Mouse (Mus musculus) forebrain, embryonic 12.5 days (tissue): ENCODE measurements around the gene Fbxw5. TPM values are rescaled to one million over a fixed set of nuclear protein-coding genes. Genes with fewer than 3 reads are reported as not detected.

ENCODE experiments used
- ATAC-seq: fragments of 200-750 bp; cut with Nextera tagmentation; 2 replicates; pipeline ENCODE4 v1.8.0; 2017; ENCODE audit warnings: moderate TSS enrichment; ENCODE audit not compliant: low FRiP score
- H3K27ac ChIP-seq: fragments of 300-500 bp; sonication (generic); 2 replicates; pipeline ENCODE4 v1.5.1; 2016; ENCODE audit warnings: mild to moderate bottlenecking
- H3K27me3 ChIP-seq: fragments of 300-500 bp; sonication (generic); 2 replicates; pipeline ENCODE4 v1.6.1; 2016; ENCODE audit warnings: mild to moderate bottlenecking
- H3K36me3 ChIP-seq: fragments of 300-500 bp; sonication (generic); replicated peaks from 2 replicates; pipeline ENCODE4 v1.6.1; 2016; ENCODE audit warnings: mild to moderate bottlenecking
- H3K4me1 ChIP-seq: fragments of 300-500 bp; sonication (generic); 2 replicates; pipeline ENCODE4 v1.6.1; 2016
- H3K4me2 ChIP-seq: fragments of 300-500 bp; sonication (generic); 2 replicates; pipeline ENCODE4 v1.6.1; 2016; ENCODE audit warnings: mild to moderate bottlenecking, moderate library complexity
- H3K4me3 ChIP-seq: fragments of 300-500 bp; sonication (generic); replicated peaks from 2 replicates; pipeline ENCODE4 v1.5.1; 2016; ENCODE audit warnings: mild to moderate bottlenecking
- H3K9ac ChIP-seq: fragments of 300-500 bp; sonication (generic); 2 replicates; pipeline ENCODE4 v1.6.1; 2016; ENCODE audit warnings: mild to moderate bottlenecking
- H3K9me3 ChIP-seq: fragments of 300-500 bp; sonication (generic); 2 replicates; pipeline ENCODE4 v1.6.1; 2016
- WGBS: fragments of 180-500 bp; shearing (Covaris S2); methylation state at CpG from one replicate; pipeline ENCODE4 v1.1.7; 2016; 5-methylcytosine and 5-hydroxymethylcytosine counted together
- polyA plus RNA-seq: library from polyadenylated mRNA; unstranded; fragments of >200 nt; fragmentation: Nextera tagmentation; extraction: Ambion mirVana; gene quantifications from 2 replicates; pipeline ENCODE4 v1.2.1, GENCODE M21; 2016

The Fbxw5 gene
- polyA plus RNA-seq, result 102 and 110 TPM in 2 replicates

DNA sequence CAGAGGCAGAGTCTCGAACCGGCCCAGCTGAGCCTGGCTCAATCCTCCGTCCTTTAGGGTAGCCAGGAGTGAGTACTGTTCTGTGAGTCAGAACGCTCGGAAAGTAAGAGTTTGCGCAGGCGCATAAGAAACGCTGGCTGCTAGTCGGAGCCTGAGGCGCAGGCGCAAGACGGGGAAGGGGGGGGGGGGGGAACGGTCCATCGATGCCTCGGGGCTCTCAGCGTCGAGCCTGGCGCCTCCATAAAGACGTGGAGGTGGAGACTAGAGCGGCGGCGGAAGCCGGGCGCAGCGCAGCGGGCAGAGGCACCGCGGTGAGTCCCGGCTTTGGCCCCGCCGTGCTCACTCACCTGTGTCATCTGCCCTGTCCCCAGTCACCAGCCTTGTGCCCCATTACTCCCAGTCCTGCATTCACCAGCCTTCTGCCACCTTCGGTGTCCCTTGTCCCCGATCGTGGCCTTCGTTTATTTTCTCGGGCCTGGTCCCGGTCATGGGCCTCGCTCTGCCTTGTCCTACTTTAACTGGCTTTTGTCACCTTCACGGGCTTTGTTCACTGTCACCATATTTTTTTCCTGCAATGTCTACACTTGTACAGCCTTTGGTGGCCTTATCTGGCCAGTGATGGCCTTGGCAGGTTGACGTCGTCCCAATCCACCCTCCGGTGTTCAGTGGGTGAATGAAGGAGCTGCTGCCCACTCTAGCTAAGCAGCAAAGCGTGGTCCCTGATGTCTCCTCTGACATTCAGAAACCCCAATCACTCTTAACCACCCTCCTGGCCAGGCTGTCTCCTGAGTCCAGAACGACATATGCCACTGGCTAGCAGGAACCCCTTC, at the start of gene Fbxw5:
Fbxw5 (plus strand) TSS at position 175 of the 830 bp plus-strand sequence.
- Histone ChIP-seq H3K4me1 (peaks cover 12% of the 10 kb centered on the region), H3K4me3 (peak within 1 kb of the TSS; percentile 86), H3K36me3 (peaks cover 31% of the 10 kb centered on the region), H3K4me2 (peak within 1 kb of the TSS; percentile 98), H3K27ac (peak within 1 kb of the TSS; percentile 75; the same call in 1 of the 2 replicates), H3K27me3 (no peaks in the 10 kb centered on the region), H3K9ac (peak within 1 kb of the TSS; percentile 95), H3K9me3 (no peaks in the 10 kb centered on the region)
- peak; percentile 90 for ATAC-seq
- 1% methylated on average over 34 of the region's 44 CpGs for WGBS

DNA sequence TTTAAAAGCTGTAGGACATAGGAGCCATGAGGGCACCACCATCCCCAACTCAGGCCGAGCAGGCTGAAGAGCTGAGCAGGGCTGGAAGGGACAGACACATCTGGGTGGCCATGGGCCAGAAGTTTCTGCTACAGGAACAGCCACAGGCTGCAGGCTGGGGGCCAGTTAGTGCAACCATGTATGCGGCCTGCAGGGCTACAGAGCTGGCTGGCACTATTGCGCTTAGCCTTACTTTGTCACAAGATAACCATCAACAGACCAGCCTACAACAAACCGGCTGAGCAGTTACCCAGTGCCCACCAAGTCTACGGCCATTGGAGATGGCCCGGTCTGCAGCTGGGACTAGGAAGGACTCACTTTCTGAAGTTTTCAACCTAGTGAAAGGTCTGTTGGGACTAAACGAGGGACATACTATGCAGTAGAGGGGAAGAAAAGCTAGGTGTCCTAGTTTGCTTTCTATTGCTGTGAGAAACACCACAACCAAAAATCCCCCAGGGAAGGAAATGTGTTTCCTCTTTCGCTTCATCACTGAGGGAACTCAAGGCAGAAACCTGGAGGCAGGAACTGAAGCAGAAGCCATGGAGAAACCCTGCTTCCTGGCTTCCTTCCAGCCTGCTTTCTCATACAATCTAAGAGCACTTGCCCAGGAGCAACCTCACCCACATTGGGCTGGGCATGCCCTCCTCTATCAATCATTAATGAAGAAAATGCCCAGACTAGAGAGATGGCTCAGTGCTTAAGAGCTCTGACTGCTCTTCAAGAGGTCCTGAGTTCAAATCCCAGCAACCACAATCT, 49.5 kb upstream of the Fbxw5 start:
- no peak overlapping the region for H3K9ac ChIP-seq
- H3K9me3 ChIP-seq, result no peaks in the 10 kb centered on the region
- WGBS, result 84% methylated on average over 8 of the region's 8 CpGs
- peaks cover 22% of the 10 kb centered on the region for H3K36me3 ChIP-seq
- no peak for ATAC-seq
- no peak overlapping the region for H3K4me2 ChIP-seq
- no peaks in the 10 kb centered on the region for H3K27me3 ChIP-seq
- H3K27ac ChIP-seq, result no peak overlapping the region
- no peak overlapping the region for H3K4me3 ChIP-seq
- no peaks in the 10 kb centered on the region for H3K4me1 ChIP-seq

DNA sequence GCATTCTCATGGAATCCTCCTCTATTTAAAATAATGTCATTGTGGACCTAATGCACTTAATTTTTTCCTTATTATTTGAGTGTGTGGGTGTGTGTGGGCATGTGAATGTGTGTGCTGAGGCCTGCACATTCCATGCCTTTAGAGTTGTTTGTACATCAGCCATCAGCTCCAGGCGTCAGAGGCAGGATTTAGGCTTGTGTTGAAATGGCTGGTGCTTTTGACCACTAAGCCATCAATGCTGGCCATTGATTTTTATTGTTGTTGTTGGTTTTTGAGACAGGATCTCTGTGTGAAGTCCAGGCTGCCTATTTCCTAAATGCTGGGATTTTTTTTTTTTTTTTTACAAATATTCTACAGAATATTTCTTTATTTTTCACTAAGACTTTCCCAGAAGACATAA, 47.6 kb upstream of the Fbxw5 start:
- WGBS, result 61% methylated on average over 1 of the region's 1 CpGs
- H3K4me2 ChIP-seq, result no peak overlapping the region
- no peak overlapping the region for H3K4me3 ChIP-seq
- peaks cover 3% of the 10 kb centered on the region for H3K36me3 ChIP-seq
- H3K27me3 ChIP-seq, result no peaks in the 10 kb centered on the region; the same call in 1 of the 2 replicates
- no peak for ATAC-seq
- no peak overlapping the region for H3K27ac ChIP-seq
- H3K9ac ChIP-seq, result no peak overlapping the region
- H3K9me3 ChIP-seq, result no peaks in the 10 kb centered on the region
- no peaks in the 10 kb centered on the region for H3K4me1 ChIP-seq

DNA sequence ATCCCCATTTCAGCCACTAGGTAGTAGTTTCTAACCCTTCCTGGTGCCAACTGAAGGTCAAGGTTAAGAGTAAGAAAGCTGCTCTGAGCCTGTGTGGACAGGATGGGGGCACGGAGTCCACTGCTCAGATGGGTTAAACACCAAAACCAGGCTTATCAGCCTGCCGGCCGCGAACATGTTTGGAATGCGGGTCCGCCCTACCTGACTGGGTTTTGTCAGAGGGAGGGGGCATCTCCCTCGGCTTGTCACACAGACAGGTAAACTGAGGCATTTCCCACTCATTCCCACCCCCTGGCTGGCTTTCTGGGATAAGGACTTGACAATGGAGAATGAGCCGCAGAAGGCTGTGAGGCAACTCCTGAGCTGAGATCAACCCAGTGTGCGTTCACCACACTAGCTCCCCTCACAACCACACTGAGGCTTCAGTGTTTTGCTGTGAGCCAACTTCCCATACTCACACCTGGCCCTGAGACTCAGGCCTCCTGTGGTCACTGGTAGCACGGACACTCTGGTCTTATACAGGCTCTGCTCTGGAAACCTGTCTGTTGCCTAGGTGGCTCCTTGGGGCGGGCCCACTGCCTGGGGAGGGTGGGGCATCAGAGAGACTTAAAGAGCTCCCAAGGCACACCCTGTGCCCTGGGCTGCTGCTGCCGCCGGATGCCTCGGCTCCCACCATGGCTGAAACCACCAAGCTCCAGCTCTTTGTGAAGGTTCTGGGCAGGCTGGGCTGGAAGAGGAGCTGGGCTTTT, 44.2 kb upstream of the Fbxw5 start, which contains the start of gene Clic3:
Clic3 (plus strand) TSS at position 634 of the 749 bp plus-strand sequence.
- ATAC-seq, result no peak
- H3K27me3 ChIP-seq, result no peaks in the 10 kb centered on the region; the same call in 1 of the 2 replicates
- H3K4me3 ChIP-seq, result no peak within 1 kb of the TSS
- 64% methylated on average over 14 of the region's 14 CpGs for WGBS
- peaks cover 16% of the 10 kb centered on the region for H3K4me1 ChIP-seq
- H3K4me2 ChIP-seq, result no peak within 1 kb of the TSS
- H3K36me3 ChIP-seq, result peaks cover 14% of the 10 kb centered on the region
- peak within 1 kb of the TSS; percentile 12; the same call in 1 of the 2 replicates for H3K9ac ChIP-seq
- H3K9me3 ChIP-seq, result no peaks in the 10 kb centered on the region
- H3K27ac ChIP-seq, result no peak within 1 kb of the TSS

DNA sequence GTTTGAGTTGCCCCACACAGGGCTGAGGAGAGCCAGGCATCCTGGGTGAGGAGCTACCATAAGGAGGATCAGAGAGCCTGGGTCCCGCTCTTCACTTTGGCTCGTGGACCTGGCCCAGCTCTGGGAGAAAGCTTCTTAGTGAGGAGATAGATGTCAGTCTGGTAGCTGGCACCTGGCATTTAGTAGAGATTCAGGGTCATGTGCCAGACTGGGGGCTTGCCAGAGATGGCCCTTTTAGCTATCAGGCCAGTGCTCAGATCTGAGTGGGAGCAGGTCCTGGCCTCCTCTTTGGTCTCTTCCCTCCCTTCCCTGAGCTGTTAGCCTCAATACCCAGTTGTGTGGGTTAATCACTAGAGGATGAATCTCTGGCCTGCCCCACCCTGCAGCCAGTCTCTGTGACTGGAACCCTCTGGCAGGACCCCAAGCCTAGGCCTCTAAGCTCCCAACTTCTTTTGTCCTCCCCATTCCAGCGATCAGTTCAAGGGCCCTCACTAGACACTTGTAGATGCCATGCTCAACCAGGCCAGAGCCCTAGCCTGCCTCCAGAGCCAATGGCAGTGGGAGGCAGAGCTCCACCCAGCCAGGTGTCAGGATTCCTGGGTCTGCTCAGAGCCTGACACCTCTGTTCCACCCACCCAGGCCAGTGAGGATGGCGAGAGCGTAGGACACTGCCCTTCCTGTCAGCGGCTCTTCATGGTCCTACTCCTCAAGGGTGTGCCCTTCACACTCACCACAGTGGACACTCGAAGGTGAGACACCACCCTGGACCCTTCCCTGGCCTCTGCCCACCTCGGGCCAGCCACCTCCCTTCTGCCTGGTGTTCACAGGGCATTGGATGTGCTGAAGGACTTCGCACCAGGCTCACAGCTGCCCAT, 43.3 kb upstream of the Fbxw5 start:
- peaks cover 19% of the 10 kb centered on the region for H3K4me1 ChIP-seq
- no peaks in the 10 kb centered on the region; the same call in 1 of the 2 replicates for H3K27me3 ChIP-seq
- H3K4me3 ChIP-seq, result no peak overlapping the region
- 85% methylated on average over 9 of the region's 9 CpGs for WGBS
- H3K27ac ChIP-seq, result no peak overlapping the region
- peak overlapping the region; percentile 12; the same call in 1 of the 2 replicates for H3K9ac ChIP-seq
- no peak overlapping the region for H3K4me2 ChIP-seq
- H3K9me3 ChIP-seq, result no peaks in the 10 kb centered on the region
- ATAC-seq, result no peak
- H3K36me3 ChIP-seq, result peaks cover 14% of the 10 kb centered on the region

DNA sequence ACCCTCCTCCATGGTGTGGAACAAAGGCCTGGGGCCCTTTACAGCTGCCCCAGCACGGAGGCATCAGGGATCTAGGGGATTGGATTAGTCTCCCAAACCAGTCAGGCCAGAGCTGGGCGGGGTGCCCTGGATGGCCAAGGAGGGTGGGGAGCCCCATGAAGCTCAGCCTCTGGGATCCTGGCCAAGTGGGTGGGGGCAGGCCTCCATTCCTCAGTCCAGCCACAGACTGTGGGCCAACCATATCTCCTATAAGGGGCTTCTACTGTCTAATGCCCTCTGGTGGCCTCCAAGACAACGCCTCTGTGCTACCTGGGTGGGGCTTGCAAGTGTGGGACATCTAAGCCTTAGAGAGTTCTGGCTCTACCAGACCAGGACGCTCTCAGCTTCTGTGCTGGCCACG, 41.6 kb upstream of the Fbxw5 start:
- 72% methylated on average over 5 of the region's 5 CpGs for WGBS
- Histone ChIP-seq H3K27me3 (no peaks in the 10 kb centered on the region; the same call in 1 of the 2 replicates), H3K9ac (no peak overlapping the region), H3K4me1 (peaks cover 19% of the 10 kb centered on the region), H3K4me2 (no peak overlapping the region), H3K4me3 (no peak overlapping the region), H3K36me3 (peaks cover 14% of the 10 kb centered on the region), H3K9me3 (no peaks in the 10 kb centered on the region), H3K27ac (no peak overlapping the region)
- ATAC-seq, result no peak

DNA sequence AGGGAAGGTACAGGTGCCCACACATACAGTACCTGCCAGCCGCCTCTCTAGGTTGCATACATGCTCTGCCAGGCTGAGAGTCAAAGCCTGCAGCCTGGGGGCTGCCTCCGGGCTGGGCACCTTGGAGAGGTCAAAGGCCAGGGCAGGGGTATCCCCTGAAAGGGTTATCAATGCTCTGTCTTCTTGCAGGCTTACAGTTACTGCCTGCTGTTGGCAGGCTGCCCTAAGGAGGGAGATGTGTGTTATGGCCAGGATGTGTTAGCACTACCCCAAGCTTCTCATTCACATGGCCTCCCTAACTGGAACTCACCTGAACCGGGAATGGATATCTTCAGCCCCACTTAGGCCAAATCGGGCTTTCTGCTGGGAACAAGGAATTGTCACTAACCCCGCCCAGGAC, 40.4 kb upstream of the Fbxw5 start:
- Histone ChIP-seq H3K36me3 (peaks cover 14% of the 10 kb centered on the region), H3K4me3 (peak overlapping the region; percentile 73), H3K4me1 (peaks cover 19% of the 10 kb centered on the region), H3K27ac (peak overlapping the region; percentile 96), H3K9me3 (no peaks in the 10 kb centered on the region), H3K4me2 (peak overlapping the region; percentile 79), H3K27me3 (no peaks in the 10 kb centered on the region; the same call in 1 of the 2 replicates), H3K9ac (peak overlapping the region; percentile 77)
- WGBS, result 34% methylated on average over 5 of the region's 5 CpGs
- ATAC-seq, result peak; percentile 21

DNA sequence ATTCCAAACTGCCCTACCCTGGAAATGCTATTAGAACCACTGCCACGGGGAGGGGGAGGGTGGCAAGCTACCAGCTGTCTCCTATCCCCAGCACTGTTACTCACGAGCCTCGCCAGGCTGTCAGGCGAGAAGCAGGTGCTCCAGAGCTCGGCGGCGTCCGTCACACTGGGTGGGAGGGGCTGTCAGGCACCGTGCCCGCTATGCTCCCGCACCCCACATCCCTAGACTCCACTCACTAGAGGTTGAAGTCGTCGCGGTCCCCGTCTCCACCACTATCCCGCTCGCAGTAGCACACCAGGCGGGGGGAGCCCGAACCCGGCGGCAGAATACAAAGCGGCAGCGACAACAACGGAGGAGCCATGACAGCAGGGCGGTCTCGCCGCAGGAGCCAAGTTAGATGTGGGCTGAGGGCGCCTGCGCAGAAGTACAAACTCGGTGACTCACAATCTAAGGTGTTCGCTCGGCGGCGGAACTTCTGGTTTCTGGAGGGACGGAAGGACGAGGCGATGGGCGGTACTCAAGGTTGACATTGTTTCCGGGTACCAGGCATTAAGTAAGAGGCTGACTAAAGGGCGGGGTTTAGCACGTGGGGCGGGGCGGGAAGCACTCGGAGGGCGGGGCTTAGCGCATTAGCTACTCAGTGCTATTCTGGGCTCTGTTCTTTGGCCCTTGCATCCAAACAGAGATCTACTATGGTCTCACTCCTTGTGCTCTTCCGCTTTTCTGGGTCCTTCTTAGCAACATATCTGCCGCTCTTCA, 39.8 kb upstream of the Fbxw5 start, which contains the start of gene Paxx:
Paxx (minus strand) TSS at position 544 of the 759 bp plus-strand sequence.
- H3K4me1 ChIP-seq, result peaks cover 21% of the 10 kb centered on the region
- no peaks in the 10 kb centered on the region for H3K9me3 ChIP-seq
- H3K4me2 ChIP-seq, result peak within 1 kb of the TSS; percentile 79
- peak within 1 kb of the TSS; percentile 77 for H3K9ac ChIP-seq
- peak; percentile 91 for ATAC-seq
- WGBS, result under 1% methylated on average over 48 of the region's 48 CpGs
- peak within 1 kb of the TSS; percentile 96 for H3K27ac ChIP-seq
- H3K27me3 ChIP-seq, result no peaks in the 10 kb centered on the region; the same call in 1 of the 2 replicates
- peak within 1 kb of the TSS; percentile 73 for H3K4me3 ChIP-seq
- peaks cover 14% of the 10 kb centered on the region for H3K36me3 ChIP-seq

DNA sequence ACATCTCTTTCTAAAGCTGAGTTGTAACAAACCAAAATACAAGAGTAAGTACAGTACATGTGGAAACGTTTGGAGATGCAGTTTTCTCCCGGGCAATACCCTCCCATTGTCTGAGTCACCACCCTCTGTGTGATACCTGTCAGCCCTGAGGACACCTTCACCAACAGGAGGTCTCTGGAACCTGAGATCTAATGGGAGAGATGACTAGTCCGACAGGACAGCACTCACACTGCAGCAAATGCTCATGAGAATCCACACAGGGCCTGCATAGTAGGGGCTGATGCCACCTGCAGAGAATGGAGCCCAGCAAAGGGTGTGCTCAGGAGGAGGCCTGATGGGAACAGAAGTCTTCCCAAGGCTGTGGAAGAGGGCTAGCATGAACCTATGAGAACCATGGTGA, 39.1 kb upstream of the Fbxw5 start:
- Histone ChIP-seq H3K9me3 (no peaks in the 10 kb centered on the region), H3K9ac (peak overlapping the region; percentile 77), H3K4me1 (peaks cover 28% of the 10 kb centered on the region), H3K27ac (peak overlapping the region; percentile 96), H3K4me3 (peak overlapping the region; percentile 73), H3K27me3 (no peaks in the 10 kb centered on the region; the same call in 1 of the 2 replicates), H3K4me2 (peak overlapping the region; percentile 79), H3K36me3 (peaks cover 14% of the 10 kb centered on the region)
- 33% methylated on average over 3 of the region's 3 CpGs for WGBS
- ATAC-seq, result no peak

DNA sequence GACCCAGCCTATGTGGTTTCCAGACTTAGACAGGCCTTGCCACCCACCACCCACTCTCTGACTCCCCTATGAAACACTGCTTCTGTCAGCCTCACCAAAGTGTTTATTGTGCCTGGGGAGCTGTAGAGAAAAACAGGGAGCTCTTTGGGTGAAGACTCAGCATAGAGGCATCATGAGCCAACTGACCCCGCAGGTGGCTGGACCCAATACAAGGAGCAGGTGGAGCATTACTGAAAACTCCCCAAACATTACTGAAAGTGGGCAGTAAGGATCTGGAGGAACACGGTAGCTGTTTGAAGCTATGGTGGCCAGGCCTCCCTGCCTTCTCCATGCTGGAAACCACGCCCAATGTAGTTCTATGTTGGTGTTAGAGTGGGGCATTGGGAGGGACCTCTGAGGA, 36.9 kb upstream of the Fbxw5 start:
- H3K4me2 ChIP-seq, result no peak overlapping the region
- no peaks in the 10 kb centered on the region for H3K9me3 ChIP-seq
- H3K4me3 ChIP-seq, result no peak overlapping the region
- no peak for ATAC-seq
- H3K9ac ChIP-seq, result no peak overlapping the region
- peaks cover 32% of the 10 kb centered on the region for H3K4me1 ChIP-seq
- no peaks in the 10 kb centered on the region for H3K27me3 ChIP-seq
- 93% methylated on average over 3 of the region's 3 CpGs for WGBS
- no peak overlapping the region for H3K27ac ChIP-seq
- H3K36me3 ChIP-seq, result peaks cover 8% of the 10 kb centered on the region; the same call in 1 of the 2 replicates
